Mouse (Mus musculus): ENCODE measurements around the gene Gm21863. TPM values are rescaled to one million over a fixed set of nuclear protein-coding genes. Genes with fewer than 3 reads are reported as not detected.

Gene Gm21863
- not detected for polyA plus RNA-seq (2014; fragmentation: Illumina TruSeq; extraction: RNeasy Lipid Tissue Mini Kit (QIAGEN cat#74804))

DNA sequence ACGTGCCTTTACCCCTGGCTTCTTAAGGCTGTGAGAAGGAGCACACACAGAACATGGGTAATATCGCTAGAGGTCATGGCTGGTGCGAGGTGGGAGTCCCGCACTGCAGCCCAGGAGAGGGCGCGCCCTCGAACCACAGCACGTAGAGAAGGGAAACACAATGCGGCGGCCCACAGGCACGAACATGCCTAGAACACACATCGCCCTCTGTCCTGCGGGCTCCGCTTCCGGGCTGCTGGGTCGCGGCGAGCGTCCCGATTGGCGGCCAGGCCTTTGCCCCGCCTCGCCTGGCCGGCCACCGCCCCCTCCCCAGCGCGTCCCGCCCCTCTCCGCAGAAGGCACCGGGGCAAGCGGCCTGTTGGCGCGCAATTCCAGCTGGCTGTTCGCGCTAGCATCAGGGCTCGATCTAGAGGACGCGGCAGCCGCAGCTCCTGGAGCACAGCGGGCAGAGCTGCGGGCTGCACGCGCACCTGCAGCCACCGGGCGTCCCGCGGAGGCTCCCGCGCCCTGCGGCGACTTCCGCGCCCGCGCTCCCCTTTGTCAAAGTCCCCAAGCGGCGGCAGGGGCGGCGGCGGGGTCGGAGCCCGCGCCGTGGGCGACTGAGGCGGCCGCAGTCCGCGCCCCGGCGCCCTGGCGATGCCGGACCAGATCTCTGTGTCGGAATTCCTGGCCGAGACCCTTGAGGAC, at the start of gene Gm21863:
Gene Gm21863, plus strand, starts transcription at position 637 of the 687 bp plus-strand sequence.

Measured in ovary, adult 10 weeks (tissue).